Mouse (Mus musculus) hindbrain, embryonic 10.5 days (tissue): Measurements from ENCODE around the gene Cntn1. TPM values are rescaled to one million over a fixed set of nuclear protein-coding genes. Genes with fewer than 3 reads are reported as not detected.

Experiments
- polyA plus RNA-seq: library from polyadenylated mRNA; unstranded; fragments of >200 nt; fragmentation: Nextera tagmentation; extraction: Ambion mirVana; gene quantifications from 2 replicates; pipeline ENCODE4 v1.2.1, GENCODE M21; 2016

Cntn1 gene
- polyA plus RNA-seq, 1 experiment from 2014 or later, result 4.4 TPM

Other genes with a start within 250 kb of the Cntn1 start
- not detected in 2 replicates for gene Smgc, start 212.9 kb upstream of the Cntn1 start, polyA plus RNA-seq